Mouse (Mus musculus) kidney, embryonic 16.5 days (tissue): Measurements from ENCODE around the gene Gabrr2. TPM values are rescaled to one million over a fixed set of nuclear protein-coding genes. Genes with fewer than 3 reads are reported as not detected.

Experiments
- ATAC-seq: fragments of 200-750 bp; cut with Nextera tagmentation; 2 replicates; pipeline ENCODE4 v1.8.0; 2017; ENCODE audit warnings: moderate TSS enrichment; ENCODE audit not compliant: low FRiP score, low TSS enrichment
- H3K27ac ChIP-seq: fragments of 300-500 bp; sonication (generic); 2 replicates; pipeline ENCODE4 v1.5.1; 2014; ENCODE audit warnings: low read length
- H3K27me3 ChIP-seq: fragments of 300-500 bp; sonication (generic); 2 replicates; pipeline ENCODE4 v1.6.1; 2014; ENCODE audit warnings: low read length, control low read depth, mixed read lengths; ENCODE audit not compliant: insufficient read depth
- H3K36me3 ChIP-seq: fragments of 300-500 bp; sonication (generic); 2 replicates; pipeline ENCODE4 v1.6.1; 2014; ENCODE audit warnings: low read length, control low read depth, mixed read lengths; ENCODE audit not compliant: insufficient read depth
- H3K4me1 ChIP-seq: fragments of 300-500 bp; sonication (generic); 2 replicates; pipeline ENCODE4 v1.6.1; 2014; ENCODE audit warnings: low read length, control low read depth, mixed read lengths; ENCODE audit not compliant: insufficient read depth
- H3K4me2 ChIP-seq: fragments of 300-500 bp; sonication (generic); replicated peaks from 2 replicates; pipeline ENCODE4 v1.6.1; 2014; ENCODE audit warnings: low read depth, low read length
- H3K4me3 ChIP-seq: fragments of 300-500 bp; sonication (generic); 2 replicates; pipeline ENCODE4 v1.5.1; 2014; ENCODE audit warnings: mild to moderate bottlenecking, low read length
- H3K9ac ChIP-seq: fragments of 300-500 bp; sonication (generic); replicated peaks from 2 replicates; pipeline ENCODE4 v1.6.1; 2014; ENCODE audit warnings: low read length
- H3K9me3 ChIP-seq: fragments of 300-500 bp; sonication (generic); 2 replicates; pipeline ENCODE4 v1.6.1; 2016; ENCODE audit warnings: low read length, control low read depth
- WGBS: fragments of 180-500 bp; shearing (Covaris S2); extraction: QIAGEN DNeasy Blood & Tissue Kit; methylation state at CpG from one replicate; pipeline ENCODE4 v1.1.7; 2014; 5-methylcytosine and 5-hydroxymethylcytosine counted together
- polyA plus RNA-seq: library from polyadenylated mRNA; unstranded; fragments of >200 nt; fragmentation: Nextera tagmentation; extraction: Ambion mirVana; gene quantifications from 2 replicates; pipeline ENCODE4 v1.2.1, GENCODE M21; 2015

Gabrr2 gene
- polyA plus RNA-seq, result 0.17 and 0.29 TPM in 2 replicates

DNA sequence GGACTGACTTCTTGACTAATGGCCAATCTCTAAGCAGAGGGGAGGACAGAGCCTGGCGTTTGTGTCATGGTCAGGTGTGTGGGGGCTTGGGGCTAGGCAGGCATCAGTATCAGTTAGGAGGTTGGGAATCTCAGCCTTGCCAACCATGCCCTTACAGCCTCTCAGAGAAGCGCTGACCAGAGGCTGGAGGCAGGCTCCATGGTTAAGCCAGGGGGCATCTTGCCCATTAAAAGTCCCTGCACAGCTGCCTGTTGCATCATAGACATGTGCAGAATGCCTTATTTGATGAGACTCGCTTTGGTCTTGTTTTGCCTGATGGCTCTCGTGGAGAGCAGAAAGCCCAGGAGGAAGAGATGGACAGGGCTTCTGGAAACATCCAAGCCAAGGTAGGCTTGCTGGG lies at the start of gene Gabrr2:
Gene Gabrr2 (plus strand): TSS at position 19 of the 400 bp plus-strand sequence.
- Histone ChIP-seq H3K36me3 (no peaks in the 10 kb centered on the region), H3K4me2 (no peak within 1 kb of the TSS), H3K9me3 (no peaks in the 10 kb centered on the region), H3K27ac (no peak within 1 kb of the TSS), H3K27me3 (no peaks in the 10 kb centered on the region), H3K4me1 (0 out of 2 replicates have a peak, but pooled peaks cover 2% of the 10 kb centered on the region), H3K4me3 (no peak within 1 kb of the TSS), H3K9ac (no peak within 1 kb of the TSS)
- ATAC-seq, result no peak
- 79% methylated on average over 4 of the region's 4 CpGs for WGBS

DNA sequence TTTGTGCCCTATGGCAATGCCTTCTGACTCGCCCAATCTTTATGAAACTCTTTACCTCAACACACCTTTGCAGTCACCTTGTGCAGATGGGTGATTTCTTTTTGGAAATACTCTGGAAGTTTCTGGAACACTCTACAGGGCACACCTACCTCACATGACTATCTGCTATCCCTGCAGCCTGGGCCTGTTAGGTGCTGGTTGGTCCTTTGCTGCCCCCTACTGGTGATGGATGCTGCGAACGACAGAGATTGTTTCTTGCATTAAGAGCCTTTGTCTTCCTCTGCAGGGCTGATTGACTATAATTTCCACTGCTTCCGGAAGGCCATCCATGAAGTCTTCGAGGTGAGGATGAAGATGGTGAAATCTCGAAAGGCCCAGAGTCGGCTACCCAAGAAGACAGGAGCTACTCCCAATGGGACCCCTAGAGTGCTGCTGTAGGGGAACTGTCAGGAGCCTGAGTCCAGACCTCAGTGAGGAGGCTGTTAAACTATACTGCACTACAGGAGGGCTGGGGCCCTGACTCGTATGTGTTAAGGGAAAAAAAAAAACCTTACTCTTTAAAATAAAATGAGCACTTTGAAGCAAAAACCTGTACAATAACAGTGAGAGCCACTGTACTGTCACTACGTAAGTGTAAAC lies 44.3 kb upstream of the Gabrr2 start:
- Histone ChIP-seq H3K4me2 (no peak overlapping the region), H3K4me1 (no peaks in the 10 kb centered on the region), H3K9me3 (peaks cover 7% of the 10 kb centered on the region; the same call in 1 of the 2 replicates), H3K27ac (no peak overlapping the region), H3K36me3 (peaks cover 11% of the 10 kb centered on the region; the same call in 1 of the 2 replicates), H3K27me3 (no peaks in the 10 kb centered on the region), H3K4me3 (no peak overlapping the region), H3K9ac (no peak overlapping the region)
- ATAC-seq, result peak; percentile 67
- WGBS, result 50% methylated on average over 9 of the region's 9 CpGs

DNA sequence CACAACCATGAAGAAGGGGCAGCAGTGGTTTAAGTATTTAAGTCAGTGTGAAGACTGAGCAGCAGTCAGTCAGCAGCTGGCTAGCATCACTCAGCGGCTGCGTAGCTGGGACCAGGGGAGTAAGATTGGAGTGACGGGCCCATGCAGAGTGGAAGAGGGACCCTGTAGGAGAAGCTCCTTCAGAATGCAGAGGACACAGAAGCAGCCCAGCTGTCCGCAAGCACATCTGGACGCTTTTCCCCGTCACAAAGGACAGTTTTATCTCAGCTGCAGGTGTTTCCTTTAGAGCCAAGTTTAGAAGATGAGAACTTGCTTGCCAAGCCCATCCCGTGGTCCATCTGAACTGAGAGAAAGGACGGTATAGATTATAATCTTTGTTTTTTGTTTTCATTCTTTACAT lies 38.4 kb upstream of the Gabrr2 start:
- Histone ChIP-seq H3K4me1 (no peaks in the 10 kb centered on the region), H3K4me3 (no peak overlapping the region), H3K36me3 (peaks cover 15% of the 10 kb centered on the region; the same call in 1 of the 2 replicates), H3K27me3 (no peaks in the 10 kb centered on the region), H3K9ac (no peak overlapping the region), H3K27ac (no peak overlapping the region), H3K4me2 (no peak overlapping the region), H3K9me3 (no peaks in the 10 kb centered on the region)
- 62% methylated on average over 8 of the region's 8 CpGs for WGBS
- ATAC-seq, result no peak

DNA sequence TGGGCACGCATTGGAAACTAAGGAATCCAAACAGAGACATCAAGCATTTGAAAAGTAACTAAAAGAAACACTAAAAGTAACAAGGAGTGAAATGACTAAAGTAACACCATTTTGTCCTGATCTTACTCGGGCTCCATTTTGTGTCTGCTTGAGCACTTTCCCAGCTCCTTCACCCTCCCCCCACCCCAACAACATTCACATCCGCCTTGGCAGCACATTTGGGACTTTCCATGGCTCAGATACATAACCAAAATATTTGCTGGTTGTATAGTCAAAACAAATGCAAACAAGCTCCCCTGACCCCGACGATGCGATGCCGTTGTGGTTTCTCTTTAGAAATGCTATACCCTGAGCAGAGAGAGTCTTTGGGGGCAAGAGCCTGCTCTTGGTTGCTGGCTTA lies 33.7 kb upstream of the Gabrr2 start:
- no peaks in the 10 kb centered on the region for H3K27me3 ChIP-seq
- H3K36me3 ChIP-seq, result peaks cover 10% of the 10 kb centered on the region; the same call in 1 of the 2 replicates
- H3K4me1 ChIP-seq, result peaks cover 23% of the 10 kb centered on the region
- H3K4me3 ChIP-seq, result no peak overlapping the region
- ATAC-seq, result no peak
- no peaks in the 10 kb centered on the region for H3K9me3 ChIP-seq
- WGBS, result 92% methylated on average over 7 of the region's 7 CpGs
- H3K27ac ChIP-seq, result no peak overlapping the region
- no peak overlapping the region for H3K9ac ChIP-seq
- H3K4me2 ChIP-seq, result no peak overlapping the region

DNA sequence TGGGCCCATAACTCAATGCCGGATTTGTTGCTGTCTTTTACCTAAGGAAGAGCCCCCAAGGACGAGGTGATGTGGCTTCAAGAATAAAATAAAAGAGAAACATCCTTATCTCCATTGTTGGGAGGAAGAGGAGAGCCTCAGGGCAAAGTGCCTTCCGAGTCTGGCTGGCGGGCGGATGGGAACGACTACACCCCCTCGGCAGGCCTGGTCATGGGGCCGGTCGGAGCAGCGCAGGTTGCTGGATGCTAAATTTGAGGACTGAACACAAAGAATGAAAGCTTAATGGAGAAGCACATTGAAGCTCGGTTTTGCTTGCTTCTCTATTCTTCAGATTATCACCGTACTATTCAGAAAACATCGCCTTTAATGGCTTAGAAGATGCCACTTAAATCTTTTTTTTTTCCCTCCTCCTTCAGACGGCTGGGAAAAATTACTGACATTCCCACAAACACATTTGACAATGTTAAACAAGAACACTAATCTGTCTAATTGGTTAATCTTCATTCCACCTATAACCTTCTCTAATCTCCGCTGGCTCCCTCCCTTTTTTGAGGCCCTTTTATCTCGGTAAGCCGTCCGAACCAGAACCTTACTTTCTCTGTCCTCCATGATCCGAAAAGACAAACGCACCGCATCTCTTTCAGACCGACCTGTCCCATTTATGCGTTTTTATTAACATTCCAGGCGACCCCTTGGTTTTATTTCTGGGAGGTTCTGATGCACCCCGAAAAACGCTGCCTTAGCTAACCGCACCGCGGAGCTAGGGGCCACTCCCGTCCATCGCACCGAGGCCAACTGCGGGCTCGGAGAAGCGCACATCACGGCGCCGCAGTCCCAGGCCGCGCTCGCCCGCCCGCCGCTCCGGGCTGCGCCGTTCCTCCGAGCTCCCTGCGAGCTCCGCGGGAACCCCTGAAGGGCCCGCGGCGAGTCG lies 32.3 kb upstream of the Gabrr2 start:
- no peaks in the 10 kb centered on the region for H3K27me3 ChIP-seq
- peak; percentile 82 for ATAC-seq
- H3K4me2 ChIP-seq, result peak overlapping the region; percentile 67
- H3K27ac ChIP-seq, result peak overlapping the region; percentile 91
- H3K9me3 ChIP-seq, result peaks cover 4% of the 10 kb centered on the region
- peak overlapping the region; percentile 83 for H3K4me3 ChIP-seq
- peaks cover 23% of the 10 kb centered on the region for H3K4me1 ChIP-seq
- H3K36me3 ChIP-seq, result peaks cover 14% of the 10 kb centered on the region
- peak overlapping the region; percentile 95 for H3K9ac ChIP-seq
- 1% methylated on average over 48 of the region's 55 CpGs for WGBS

DNA sequence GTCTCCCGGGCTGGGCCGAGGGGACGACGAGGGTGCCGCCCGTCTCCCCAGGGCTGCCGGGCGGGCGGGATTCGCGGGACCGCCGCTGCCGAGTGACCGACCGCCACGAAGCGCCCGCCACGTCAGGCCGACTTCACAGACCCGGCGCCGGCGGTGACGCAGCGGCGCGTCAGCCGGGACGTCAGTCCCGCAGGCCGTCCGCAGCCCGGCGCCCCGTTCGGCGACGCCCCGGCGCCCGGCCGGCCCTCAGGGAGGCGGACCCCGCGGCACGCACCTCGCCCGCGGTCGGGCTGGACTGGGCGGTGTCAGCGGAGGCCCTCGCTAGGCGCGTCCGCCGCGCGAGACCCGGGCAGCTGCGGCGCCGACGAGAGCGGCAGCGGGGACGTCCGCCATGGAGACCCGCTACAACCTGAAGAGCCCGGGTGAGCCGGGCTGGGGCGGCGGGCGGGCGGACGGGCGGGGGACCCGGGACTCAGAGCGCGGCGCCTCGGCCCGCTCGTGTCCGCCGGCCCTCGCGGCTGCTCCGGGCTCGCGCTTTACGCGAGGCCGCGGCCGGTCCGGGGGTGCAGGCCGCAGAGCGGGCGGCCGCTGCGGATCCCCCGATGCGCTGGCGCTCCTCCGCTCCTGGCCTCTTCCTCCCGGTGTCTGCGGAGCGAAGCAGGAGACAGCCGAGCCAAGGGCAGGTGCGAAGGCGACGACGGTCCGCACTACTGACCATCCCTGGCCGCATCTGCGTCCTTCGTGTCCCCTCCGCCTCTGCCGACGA lies 31.4 kb upstream of the Gabrr2 start, which contains the start of gene Ube2j1:
Gene Ube2j1 (plus strand): TSS at position 222 of the 766 bp plus-strand sequence.
- Histone ChIP-seq H3K4me2 (peak within 1 kb of the TSS; percentile 67), H3K27me3 (no peaks in the 10 kb centered on the region), H3K36me3 (peaks cover 16% of the 10 kb centered on the region), H3K4me3 (peak within 1 kb of the TSS; percentile 83), H3K4me1 (peaks cover 23% of the 10 kb centered on the region), H3K27ac (peak within 1 kb of the TSS; percentile 91), H3K9me3 (peaks cover 4% of the 10 kb centered on the region), H3K9ac (peak within 1 kb of the TSS; percentile 95)
- 0% methylated on average over 86 of the region's 123 CpGs for WGBS
- ATAC-seq, result peak; percentile 99

DNA sequence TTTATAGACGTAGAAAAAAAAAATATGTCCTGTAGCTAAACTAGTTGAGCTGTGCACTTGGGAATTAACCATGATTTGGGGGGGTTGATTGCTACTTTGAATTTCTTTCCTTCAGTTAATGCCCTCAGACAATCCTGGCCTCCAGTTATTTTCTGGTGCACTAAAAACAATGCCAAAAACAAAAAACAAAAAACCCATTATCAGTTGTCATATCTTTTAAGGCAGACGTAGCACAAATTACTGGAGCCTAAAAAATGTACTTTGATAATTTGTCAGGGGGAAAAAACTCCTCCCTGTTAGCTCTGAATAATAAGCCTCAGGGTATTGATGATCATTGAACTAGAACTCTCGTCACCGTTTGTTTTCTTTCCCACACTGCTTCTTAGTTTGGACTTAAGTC lies 30.8 kb upstream of the Gabrr2 start:
- H3K27me3 ChIP-seq, result no peaks in the 10 kb centered on the region
- peaks cover 4% of the 10 kb centered on the region for H3K9me3 ChIP-seq
- WGBS, result 9% methylated on average over 4 of the region's 4 CpGs
- peak overlapping the region; percentile 83 for H3K4me3 ChIP-seq
- no peak for ATAC-seq
- H3K36me3 ChIP-seq, result peaks cover 16% of the 10 kb centered on the region
- H3K4me2 ChIP-seq, result peak overlapping the region; percentile 67
- no peak overlapping the region for H3K27ac ChIP-seq
- peak overlapping the region; percentile 95 for H3K9ac ChIP-seq
- peaks cover 23% of the 10 kb centered on the region for H3K4me1 ChIP-seq

DNA sequence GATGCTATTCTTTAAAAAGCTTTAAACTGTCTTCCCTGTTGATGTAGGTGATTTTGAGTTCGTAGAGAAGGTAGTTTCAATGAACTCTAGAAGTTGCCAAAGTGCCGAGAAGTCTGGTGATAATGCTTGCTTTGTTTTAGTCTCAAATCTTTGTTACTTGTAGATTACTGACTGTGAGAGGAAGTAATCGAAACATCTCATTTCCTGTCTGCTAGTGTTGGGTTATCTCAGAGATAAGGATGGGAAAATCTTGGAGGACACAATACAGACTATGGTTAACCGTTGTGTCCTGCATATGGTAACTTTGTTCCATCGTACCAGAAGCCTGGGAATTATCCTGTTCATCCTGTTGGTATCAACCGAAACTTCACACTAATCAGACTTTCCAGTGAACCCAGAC lies 29.3 kb upstream of the Gabrr2 start:
- peaks cover 4% of the 10 kb centered on the region for H3K9me3 ChIP-seq
- no peaks in the 10 kb centered on the region for H3K27me3 ChIP-seq
- H3K4me1 ChIP-seq, result peaks cover 23% of the 10 kb centered on the region
- H3K36me3 ChIP-seq, result peaks cover 10% of the 10 kb centered on the region
- no peak for ATAC-seq
- WGBS, result 74% methylated on average over 6 of the region's 6 CpGs
- no peak overlapping the region for H3K9ac ChIP-seq
- no peak overlapping the region for H3K4me3 ChIP-seq
- H3K27ac ChIP-seq, result no peak overlapping the region
- no peak overlapping the region for H3K4me2 ChIP-seq

DNA sequence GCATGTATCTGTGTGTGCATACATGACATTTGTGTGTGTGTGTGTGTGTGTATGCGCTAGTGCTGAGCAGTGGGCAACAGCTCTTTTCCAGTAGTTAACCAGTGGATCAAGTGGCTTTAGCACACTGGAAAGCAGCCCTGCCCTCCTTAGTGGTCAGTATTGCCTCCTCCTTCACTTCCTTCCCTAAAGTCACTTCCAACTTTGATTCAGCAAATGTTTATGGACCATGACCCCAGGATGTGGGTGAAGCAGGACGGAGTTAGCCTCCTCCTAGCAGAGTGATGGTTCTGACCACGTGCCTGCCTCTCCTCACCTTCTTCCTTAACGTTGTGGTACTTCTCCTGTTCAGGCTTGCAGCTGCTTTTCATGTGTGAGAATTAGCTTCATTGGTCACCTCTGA lies 23.0 kb upstream of the Gabrr2 start:
- Histone ChIP-seq H3K4me2 (no peak overlapping the region), H3K4me3 (no peak overlapping the region), H3K9me3 (peaks cover 4% of the 10 kb centered on the region), H3K27me3 (no peaks in the 10 kb centered on the region), H3K4me1 (no peaks in the 10 kb centered on the region), H3K36me3 (peaks cover 40% of the 10 kb centered on the region), H3K9ac (no peak overlapping the region), H3K27ac (no peak overlapping the region)
- WGBS, result 49% methylated on average over 4 of the region's 4 CpGs
- ATAC-seq, result no peak
